Mouse (Mus musculus): ENCODE results near the gene 1110057P08Rik. TPM values are rescaled to one million over a fixed set of nuclear protein-coding genes. Genes with fewer than 3 reads are reported as not detected.
"Not testable (repeated sequence)": the region's sequence is repeated elsewhere in the genome, so short reads cannot be mapped to it uniquely, and the experiment has no call there.

The 1110057P08Rik gene
- not detected for total RNA-seq (2021)
- long read RNA-seq, experiment 1: 0 reads
- long read RNA-seq, experiment 2: 0 reads

DNA sequence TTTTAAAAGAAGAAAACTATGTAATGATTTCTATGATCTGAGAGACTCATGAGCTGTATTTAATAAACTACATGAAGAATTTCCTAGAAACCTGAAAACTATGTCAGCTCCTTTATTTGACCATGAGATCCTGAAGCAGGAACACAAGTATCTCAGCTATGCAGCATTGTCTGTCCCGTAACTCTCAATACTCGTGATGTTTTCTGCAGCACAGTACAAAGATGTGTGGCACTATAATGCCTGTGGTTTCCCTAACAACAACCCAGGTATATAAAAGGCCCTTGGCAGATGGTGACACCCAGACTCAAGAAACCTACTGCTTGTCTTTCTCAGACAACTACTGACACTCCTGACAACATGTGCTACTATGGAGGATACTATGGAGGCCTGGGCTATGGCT is at the start of gene 1110057P08Rik:
1110057P08Rik (plus strand) TSS at position 301 of the 400 bp plus-strand sequence.
- intact Hi-C loops (cut with DNase I): no loop called here
- no peak for DNase-seq

DNA sequence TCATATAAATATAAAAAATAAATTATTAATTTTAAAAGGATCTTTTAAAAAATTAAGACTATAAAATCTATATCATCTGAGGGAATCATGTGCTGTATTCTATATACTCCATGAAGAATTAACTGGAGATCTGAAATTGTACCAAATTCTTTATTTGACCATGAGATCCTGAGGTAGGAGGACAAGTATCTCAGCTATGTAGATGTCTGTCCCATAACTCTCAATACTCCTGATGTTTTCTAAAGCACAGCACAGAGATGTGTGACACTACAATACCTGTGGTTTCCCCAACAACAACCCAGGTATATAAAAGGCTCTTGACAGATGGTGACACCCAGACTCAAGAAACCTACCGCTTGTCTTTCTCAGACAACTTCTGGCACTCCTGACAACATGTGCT is 34.0 kb upstream of the 1110057P08Rik start, which contains the start of gene Gm6358:
Gm6358 (plus strand) TSS at position 301 of the 400 bp plus-strand sequence.
- intact Hi-C loops (cut with DNase I): no loop called here
- no peak for DNase-seq

DNA sequence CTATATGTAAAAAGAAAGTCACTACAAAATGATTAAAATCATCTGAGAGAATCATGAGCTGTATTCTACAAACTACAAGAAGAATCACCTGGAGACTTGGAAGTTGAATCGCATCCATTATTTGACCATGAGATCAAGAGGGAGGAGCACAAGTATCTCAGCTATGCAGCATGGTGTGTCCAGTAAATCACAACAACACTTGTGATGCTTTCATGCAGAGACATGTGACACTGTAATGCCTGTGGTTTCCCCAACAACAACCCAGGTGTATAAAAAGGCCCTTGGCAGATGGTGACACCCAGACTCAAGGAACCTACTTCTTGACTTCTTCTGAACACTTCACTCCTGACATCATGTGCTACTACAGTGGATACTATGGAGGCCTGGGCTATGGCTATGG is 23.7 kb upstream of the 1110057P08Rik start, which contains the start of gene Gm10061:
Gm10061 (plus strand) TSS at position 301 of the 400 bp plus-strand sequence.
- intact Hi-C loops (cut with DNase I): no loop called here
- DNase-seq: no peak

DNA sequence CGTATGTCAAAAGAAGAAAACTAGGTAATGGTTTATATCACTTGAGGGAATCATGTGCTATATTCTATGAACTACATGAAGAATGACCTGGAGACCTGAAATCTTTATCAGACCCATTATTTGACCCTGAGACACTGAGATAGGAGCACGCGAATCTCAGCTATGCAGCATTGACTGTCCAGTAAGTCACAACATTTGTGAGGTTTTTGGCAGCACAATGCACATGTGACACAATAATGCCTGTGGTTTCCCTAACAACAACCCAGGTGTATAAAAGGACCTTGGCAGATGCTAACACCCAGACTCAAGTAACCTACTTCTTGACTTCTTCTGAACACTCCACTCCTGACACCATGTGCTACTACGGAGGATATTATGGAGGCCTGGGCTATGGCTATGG is 16.9 kb upstream of the 1110057P08Rik start, which contains the start of gene Gm9789:
Gm9789 (plus strand) TSS at position 301 of the 400 bp plus-strand sequence.
- intact Hi-C loops (cut with DNase I): no loop called here
- DNase-seq: no peak

DNA sequence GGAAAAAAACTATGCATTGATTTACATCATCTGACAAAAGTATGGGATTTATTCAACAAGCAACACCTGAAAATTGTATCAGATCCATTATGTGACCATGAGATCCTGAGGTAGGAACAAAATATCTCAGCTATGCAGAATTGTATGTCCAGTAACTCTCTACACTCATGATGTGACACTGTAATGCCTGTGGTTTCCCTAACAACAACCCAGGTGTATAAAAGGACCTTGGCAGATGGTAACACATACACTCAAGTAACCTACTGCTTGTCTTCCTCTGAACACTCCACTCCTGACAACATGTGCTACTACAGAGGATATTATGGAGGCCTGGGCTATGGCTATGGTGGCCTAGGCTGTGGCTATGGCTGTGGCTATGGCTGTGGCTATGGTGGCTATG is 5.3 kb upstream of the 1110057P08Rik start, which contains the start of gene Gm7735:
Gm7735 (plus strand) TSS at position 301 of the 400 bp plus-strand sequence.
- DNase-seq; intact Hi-C loops (cut with DNase I): not testable (repeated sequence)

GRCm38 (mm10) chr16:89188621-89189020 is 14.1 kb downstream of the 1110057P08Rik start:
- no peak for DNase-seq
- intact Hi-C loops (cut with DNase I): no loop called here

GRCm38 (mm10) chr16:89205561-89205960 is 31.0 kb downstream of the 1110057P08Rik start, which contains the start of gene Krtap20-2:
Krtap20-2 (plus strand) TSS chr16:89205861.
- intact Hi-C loops (cut with DNase I): no loop called here

More at GRCm38 (mm10) chr16:89205561-89205960, 31.0 kb downstream of the 1110057P08Rik start, which contains the start of gene Krtap20-2:
- no peak for DNase-seq

Other genes with a start within 250 kb of the 1110057P08Rik start
- gene Krtap19-9b, start 242.5 kb upstream of the 1110057P08Rik start, total RNA-seq (2021): not detected
- not detected for gene Krtap16-3, start 211.9 kb upstream of the 1110057P08Rik start, total RNA-seq (2021)
- gene Krtap22-2, start 164.0 kb upstream of the 1110057P08Rik start, total RNA-seq (2021): not detected
- not detected for gene Gm10229, start 159.5 kb upstream of the 1110057P08Rik start, total RNA-seq (2021)
- gene Krtap6-1, start 143.0 kb upstream of the 1110057P08Rik start, total RNA-seq (2021): not detected
- not detected for gene Gm10228, start 133.3 kb upstream of the 1110057P08Rik start, total RNA-seq (2021)
- not detected for gene Krtap6-5, start 126.9 kb upstream of the 1110057P08Rik start, total RNA-seq (2021)
- not detected for gene 1110025L11Rik, start 110.7 kb upstream of the 1110057P08Rik start, total RNA-seq (2021)
- not detected for gene Krtap6-3, start 90.7 kb upstream of the 1110057P08Rik start, total RNA-seq (2021)
- not detected for gene Gm6358, start 33.9 kb upstream of the 1110057P08Rik start, total RNA-seq (2021)
- gene Gm10061, start 23.6 kb upstream of the 1110057P08Rik start, total RNA-seq (2021): not detected
- gene Gm9789, start 16.8 kb upstream of the 1110057P08Rik start, total RNA-seq (2021): not detected
- not detected for gene Gm7735, start 5.2 kb upstream of the 1110057P08Rik start, total RNA-seq (2021)
- not detected for gene Krtap20-2, start 31.1 kb downstream of the 1110057P08Rik start, total RNA-seq (2021)
- not detected for gene Krtap21-1, start 229.1 kb downstream of the 1110057P08Rik start, total RNA-seq (2021)
- gene Krtap6-2, start 245.4 kb downstream of the 1110057P08Rik start, total RNA-seq (2021): not detected

Measured in heart, postnatal 14 days (tissue).